Mouse (Mus musculus) stomach, postnatal 0 days (tissue): ENCODE measurements around the gene Sox5.

Source experiments
- CTCF ChIP-seq: IDR thresholded peaks from 2 replicates; pipeline ENCODE4 v1.5.1; 2016; ENCODE audit warnings: antibody characterized with exemption, low read depth, mild to moderate bottlenecking, moderate library complexity
- EP300 ChIP-seq: optimal IDR thresholded peaks from 2 replicates; pipeline ENCODE3; 2016; ENCODE audit warnings: antibody characterized with exemption

GRCm38 (mm10) chr6:144761902-144762301 lies 19.9 kb downstream of the Sox5 start:
- TF ChIP-seq EP300 (no peak), CTCF (no peak)
